Mouse (Mus musculus): ENCODE measurements at regions not wholly inside any gene's neighbourhood (a gene's known extent, or its start where the extent isn't known, plus 50 kb on each side); places are given as distances from the start of the nearest gene placed in this dataset.
"Not testable (repeated sequence)": the region's sequence is repeated elsewhere in the genome, so short reads cannot be mapped to it uniquely, and the experiment has no call there.

DNA sequence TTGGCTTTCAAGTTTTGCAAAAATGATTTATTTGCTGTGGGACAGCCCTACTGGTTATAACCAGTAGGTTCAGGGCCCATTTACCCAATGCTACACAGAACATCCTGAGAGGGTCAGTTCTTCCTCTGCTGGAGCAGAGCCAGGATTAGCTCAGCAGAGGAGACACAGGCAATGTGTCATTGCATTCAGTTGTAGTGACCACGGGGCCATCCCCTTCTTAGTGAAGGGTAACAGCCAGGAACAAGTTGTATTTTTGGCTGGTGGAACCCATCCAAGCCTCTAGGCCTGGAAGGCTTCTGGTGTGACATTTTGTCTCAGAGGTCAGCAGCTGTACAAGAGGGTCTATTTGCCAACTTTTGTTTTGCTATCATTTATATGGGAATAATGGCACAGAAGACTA, 120.6 kb upstream of the Dlgap1 start:
- no peak for ATAC-seq (replicated peaks; ENCODE audit: low FRiP score)
- Histone ChIP-seq H3K9ac (ENCODE audit: low read depth, low read length) (no peak overlapping the region), H3K27ac (ENCODE audit: low read depth, low read length) (no peak overlapping the region), H3K4me3 (ENCODE audit: low read depth, low read length) (no peak overlapping the region), H3K9me3 (ENCODE audit: control insufficient read depth, low read length) (no peaks in the 10 kb centered on the region), H3K4me2 (no peak overlapping the region), H3K36me3 (ENCODE audit: control insufficient read depth, insufficient read depth, low read length) (no peaks in the 10 kb centered on the region), H3K27me3 (replicated peaks; ENCODE audit: control insufficient read depth, insufficient read depth, low read length) (no peaks in the 10 kb centered on the region), H3K4me1 (replicated peaks; ENCODE audit: control insufficient read depth, insufficient read depth, low read length) (no peaks in the 10 kb centered on the region)
- DNase-seq (ENCODE audit: low spot score) = no peak
- WGBS = 57% methylated on average over 1 of the region's 1 CpGs

DNA sequence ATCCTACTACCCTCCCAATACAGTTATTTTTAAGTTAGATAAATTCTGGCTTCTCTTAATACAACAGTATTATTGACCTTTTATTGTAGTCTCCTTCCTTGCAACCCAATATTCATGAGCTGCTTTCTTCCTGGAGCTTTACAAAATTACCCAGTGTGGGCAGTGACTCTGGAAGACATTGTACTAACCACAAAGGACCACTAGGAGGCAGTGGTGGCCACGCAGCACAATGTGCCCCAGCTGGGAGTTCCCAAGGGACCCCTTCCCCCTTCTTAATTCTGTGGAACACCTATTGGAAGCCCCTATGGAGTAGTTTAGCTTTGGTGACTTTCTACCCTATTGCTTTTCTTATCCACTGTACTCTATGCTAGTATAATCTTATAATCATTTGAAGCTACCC, 118.8 kb upstream of the Dlgap1 start:
- no peaks in the 10 kb centered on the region for H3K9me3 ChIP-seq (ENCODE audit: control insufficient read depth, low read length)
- WGBS = 35% methylated on average over 1 of the region's 1 CpGs
- H3K36me3 ChIP-seq (ENCODE audit: control insufficient read depth, insufficient read depth, low read length) = no peaks in the 10 kb centered on the region
- H3K4me2 ChIP-seq = no peak overlapping the region
- ATAC-seq (replicated peaks; ENCODE audit: low FRiP score) (no peak), DNase-seq (ENCODE audit: low spot score) (no peak)
- no peaks in the 10 kb centered on the region for H3K4me1 ChIP-seq (replicated peaks; ENCODE audit: control insufficient read depth, insufficient read depth, low read length)
- H3K27ac ChIP-seq (ENCODE audit: low read depth, low read length) = no peak overlapping the region
- H3K9ac ChIP-seq (ENCODE audit: low read depth, low read length) = no peak overlapping the region
- H3K4me3 ChIP-seq (ENCODE audit: low read depth, low read length) = no peak overlapping the region
- H3K27me3 ChIP-seq (replicated peaks; ENCODE audit: control insufficient read depth, insufficient read depth, low read length) = no peaks in the 10 kb centered on the region

DNA sequence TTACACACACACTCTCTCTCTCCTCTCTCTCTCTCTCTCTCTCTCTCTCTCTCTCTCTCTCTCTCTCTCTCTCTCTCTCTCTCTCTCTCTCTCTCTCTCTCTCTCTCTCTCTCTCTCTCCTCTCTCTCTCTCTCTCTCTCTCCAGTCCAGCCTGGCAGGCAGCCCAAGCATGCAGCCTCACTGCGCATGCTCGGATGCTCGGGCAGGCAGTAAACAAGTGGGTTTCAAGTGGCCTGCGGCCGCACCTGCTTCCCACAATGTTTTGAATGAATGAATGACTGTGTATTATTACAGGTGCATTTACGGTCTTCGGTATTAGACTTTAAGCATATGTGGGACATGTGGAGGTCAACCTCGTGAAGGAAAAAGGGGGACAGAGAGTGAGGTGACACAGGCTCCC, 88.9 kb upstream of the Dlgap1 start:
- H3K9me3 ChIP-seq (ENCODE audit: control insufficient read depth, low read length); H3K4me2 ChIP-seq; H3K27me3 ChIP-seq (replicated peaks; ENCODE audit: control insufficient read depth, insufficient read depth, low read length); DNase-seq (ENCODE audit: low spot score); H3K36me3 ChIP-seq (ENCODE audit: control insufficient read depth, insufficient read depth, low read length); ATAC-seq (replicated peaks; ENCODE audit: low FRiP score); H3K27ac ChIP-seq (ENCODE audit: low read depth, low read length); H3K4me1 ChIP-seq (replicated peaks; ENCODE audit: control insufficient read depth, insufficient read depth, low read length); H3K4me3 ChIP-seq (ENCODE audit: low read depth, low read length); H3K9ac ChIP-seq (ENCODE audit: low read depth, low read length): not testable (repeated sequence)
- WGBS = 84% methylated on average over 8 of the region's 8 CpGs

DNA sequence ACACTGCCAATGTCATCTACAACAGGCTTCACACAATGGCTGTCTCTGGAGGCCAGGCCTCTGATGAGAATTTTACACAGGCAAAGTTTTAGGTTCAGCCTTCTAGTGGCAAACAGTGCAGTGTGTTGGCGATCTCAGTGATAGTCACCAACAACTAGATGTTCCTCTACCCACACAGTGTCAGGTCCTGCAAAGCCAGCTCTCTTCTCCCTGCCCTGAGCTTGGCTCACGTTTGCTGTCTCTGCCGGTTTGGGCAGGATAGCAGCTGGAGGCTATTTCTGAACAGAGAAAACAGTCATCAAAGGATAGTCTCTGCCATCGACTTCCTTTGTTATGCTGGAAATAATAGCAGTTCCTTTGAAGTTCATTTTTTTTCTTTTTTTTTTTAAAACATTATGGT, 74.9 kb upstream of the Dlgap1 start:
- no peaks in the 10 kb centered on the region for H3K9me3 ChIP-seq (ENCODE audit: control insufficient read depth, low read length)
- 73% methylated on average over 4 of the region's 4 CpGs for WGBS
- H3K4me1 ChIP-seq (replicated peaks; ENCODE audit: control insufficient read depth, insufficient read depth, low read length) = no peaks in the 10 kb centered on the region
- H3K27me3 ChIP-seq (replicated peaks; ENCODE audit: control insufficient read depth, insufficient read depth, low read length) = no peaks in the 10 kb centered on the region
- DNase-seq (ENCODE audit: low spot score) = no peak
- no peak overlapping the region for H3K4me3 ChIP-seq (ENCODE audit: low read depth, low read length)
- ATAC-seq (replicated peaks; ENCODE audit: low FRiP score) = no peak
- H3K4me2 ChIP-seq = no peak overlapping the region
- no peaks in the 10 kb centered on the region for H3K36me3 ChIP-seq (ENCODE audit: control insufficient read depth, insufficient read depth, low read length)
- H3K9ac ChIP-seq (ENCODE audit: low read depth, low read length) = no peak overlapping the region
- no peak overlapping the region for H3K27ac ChIP-seq (ENCODE audit: low read depth, low read length)

Measured in liver, embryonic 11.5 days (tissue).